Mouse (Mus musculus): ENCODE data around the gene Smad3.

GRCm38 (mm10) chr9:63682301-63682700 is 75.5 kb downstream of the Smad3 start:
- TF ChIP-seq CTCF (IDR thresholded peaks at IDR 0.05) (no peak), EP300 (IDR thresholded peaks at IDR 0.05) (no peak)
